Mouse (Mus musculus): ENCODE data around the gene Map3k14. TPM values are rescaled to one million over a fixed set of nuclear protein-coding genes. Genes with fewer than 3 reads are reported as not detected.
A peak's percentile ranks its signal among the peaks of the same experiment; 100 is the strongest.

Map3k14 gene
- polyA plus RNA-seq, 1 experiment from 2014 or later: 5.3 TPM

- Histone ChIP-seq H3K4me1 (ENCODE audit: insufficient read depth, low read length) (peaks cover 12% of the 10 kb centered on the region), H3K4me3 (ENCODE audit: low read length) (no peak overlapping the region), H3K9ac (replicated peaks; ENCODE audit: low read length) (no peak overlapping the region), H3K36me3 (ENCODE audit: insufficient read depth, low read length) (peaks cover 33% of the 10 kb centered on the region), H3K4me2 (replicated peaks; ENCODE audit: low read depth, low read length) (no peak overlapping the region), H3K9me3 (ENCODE audit: low read length) (no peaks in the 10 kb centered on the region), H3K27ac (ENCODE audit: low read length) (no peak overlapping the region), H3K27me3 (ENCODE audit: insufficient read depth, low read length) (no peaks in the 10 kb centered on the region)
- 79% methylated on average over 4 of the region's 4 CpGs for WGBS
- ATAC-seq (ENCODE audit: low FRiP score, low TSS enrichment): no peak
These were observed 47.3 kb downstream of the Map3k14 start for GRCm38 (mm10) chr11:103219995-103220394.

- no peak overlapping the region for H3K4me2 ChIP-seq (replicated peaks; ENCODE audit: low read depth, low read length)
- ATAC-seq (ENCODE audit: low FRiP score, low TSS enrichment): no peak
- H3K27me3 ChIP-seq (ENCODE audit: insufficient read depth, low read length): no peaks in the 10 kb centered on the region
- H3K4me1 ChIP-seq (ENCODE audit: insufficient read depth, low read length): peaks cover 12% of the 10 kb centered on the region
- H3K27ac ChIP-seq (ENCODE audit: low read length): no peak overlapping the region
- 93% methylated on average over 5 of the region's 5 CpGs for WGBS
- no peaks in the 10 kb centered on the region for H3K9me3 ChIP-seq (ENCODE audit: low read length)
- no peak overlapping the region for H3K4me3 ChIP-seq (ENCODE audit: low read length)
- no peak overlapping the region for H3K9ac ChIP-seq (replicated peaks; ENCODE audit: low read length)
- peaks cover 28% of the 10 kb centered on the region for H3K36me3 ChIP-seq (ENCODE audit: insufficient read depth, low read length)
These were observed 48.0 kb downstream of the Map3k14 start for GRCm38 (mm10) chr11:103219259-103219658.

GRCm38 (mm10) chr11:103218517-103218901 is 48.8 kb downstream of the Map3k14 start:
- peaks cover 3% of the 10 kb centered on the region; the same call in 1 of the 2 replicates for H3K9me3 ChIP-seq (ENCODE audit: low read length)
- ATAC-seq (ENCODE audit: low FRiP score, low TSS enrichment): no peak
- no peaks in the 10 kb centered on the region for H3K27me3 ChIP-seq (ENCODE audit: insufficient read depth, low read length)
- H3K4me2 ChIP-seq (replicated peaks; ENCODE audit: low read depth, low read length): peak overlapping the region; percentile 80
- 0 out of 2 replicates have a peak overlapping the region, but pooled peaks have one; percentile 11 for H3K27ac ChIP-seq (ENCODE audit: low read length)
- H3K9ac ChIP-seq (replicated peaks; ENCODE audit: low read length): peak overlapping the region; percentile 58
- peaks cover 12% of the 10 kb centered on the region for H3K4me1 ChIP-seq (ENCODE audit: insufficient read depth, low read length)
- WGBS: 27% methylated on average over 6 of the region's 6 CpGs
- peaks cover 22% of the 10 kb centered on the region for H3K36me3 ChIP-seq (ENCODE audit: insufficient read depth, low read length)
- peak overlapping the region; percentile 54 for H3K4me3 ChIP-seq (ENCODE audit: low read length)

- Histone ChIP-seq H3K4me1 (ENCODE audit: insufficient read depth, low read length) (peaks cover 12% of the 10 kb centered on the region), H3K9me3 (ENCODE audit: low read length) (peaks cover 3% of the 10 kb centered on the region; the same call in 1 of the 2 replicates), H3K4me3 (ENCODE audit: low read length) (peak within 1 kb of the TSS; percentile 54), H3K27ac (ENCODE audit: low read length) (0 out of 2 replicates have a peak within 1 kb of the TSS, but pooled peaks have one; percentile 11), H3K4me2 (replicated peaks; ENCODE audit: low read depth, low read length) (peak within 1 kb of the TSS; percentile 80), H3K9ac (replicated peaks; ENCODE audit: low read length) (peak within 1 kb of the TSS; percentile 58), H3K27me3 (ENCODE audit: insufficient read depth, low read length) (no peaks in the 10 kb centered on the region), H3K36me3 (ENCODE audit: insufficient read depth, low read length) (peaks cover 18% of the 10 kb centered on the region)
- under 1% methylated on average over 45 of the region's 45 CpGs for WGBS
- ATAC-seq (ENCODE audit: low FRiP score, low TSS enrichment): peak; percentile 74; the same call in 1 of the 2 replicates
These were observed 49.3 kb downstream of the Map3k14 start, which contains the start of gene Spata32 for GRCm38 (mm10) chr11:103217790-103218516. TSS of gene Spata32 (minus strand) at chr11:103218432.

GRCm38 (mm10) chr11:103215355-103215754 is 51.9 kb downstream of the Map3k14 start:
- peaks cover 12% of the 10 kb centered on the region for H3K4me1 ChIP-seq (ENCODE audit: insufficient read depth, low read length)
- no peak overlapping the region for H3K9ac ChIP-seq (replicated peaks; ENCODE audit: low read length)
- 74% methylated on average over 1 of the region's 1 CpGs for WGBS

GRCm38 (mm10) chr11:103213712-103214111 is 53.6 kb downstream of the Map3k14 start:
- Histone ChIP-seq H3K36me3 (ENCODE audit: insufficient read depth, low read length) (no peaks in the 10 kb centered on the region), H3K4me2 (replicated peaks; ENCODE audit: low read depth, low read length) (no peak overlapping the region), H3K9me3 (ENCODE audit: low read length) (peaks cover 3% of the 10 kb centered on the region; the same call in 1 of the 2 replicates), H3K9ac (replicated peaks; ENCODE audit: low read length) (no peak overlapping the region), H3K4me1 (ENCODE audit: insufficient read depth, low read length) (peaks cover 11% of the 10 kb centered on the region), H3K27ac (ENCODE audit: low read length) (no peak overlapping the region), H3K4me3 (ENCODE audit: low read length) (no peak overlapping the region), H3K27me3 (ENCODE audit: insufficient read depth, low read length) (no peaks in the 10 kb centered on the region)
- ATAC-seq (ENCODE audit: low FRiP score, low TSS enrichment): no peak
- 85% methylated on average over 5 of the region's 5 CpGs for WGBS

More at GRCm38 (mm10) chr11:103215355-103215754, 51.9 kb downstream of the Map3k14 start:
- Histone ChIP-seq H3K9me3 (ENCODE audit: low read length) (peaks cover 3% of the 10 kb centered on the region; the same call in 1 of the 2 replicates), H3K27ac (ENCODE audit: low read length) (no peak overlapping the region), H3K4me2 (replicated peaks; ENCODE audit: low read depth, low read length) (no peak overlapping the region), H3K4me3 (ENCODE audit: low read length) (no peak overlapping the region), H3K27me3 (ENCODE audit: insufficient read depth, low read length) (no peaks in the 10 kb centered on the region), H3K36me3 (ENCODE audit: insufficient read depth, low read length) (peaks cover 4% of the 10 kb centered on the region; the same call in 1 of the 2 replicates)
- ATAC-seq (ENCODE audit: low FRiP score, low TSS enrichment): no peak

GRCm38 (mm10) chr11:103210291-103210690 is 57.0 kb downstream of the Map3k14 start:
- no peaks in the 10 kb centered on the region for H3K27me3 ChIP-seq (ENCODE audit: insufficient read depth, low read length)
- 63% methylated on average over 8 of the region's 8 CpGs for WGBS
- no peak for ATAC-seq (ENCODE audit: low FRiP score, low TSS enrichment)
- no peaks in the 10 kb centered on the region for H3K36me3 ChIP-seq (ENCODE audit: insufficient read depth, low read length)
- H3K4me2 ChIP-seq (replicated peaks; ENCODE audit: low read depth, low read length): no peak overlapping the region
- H3K4me1 ChIP-seq (ENCODE audit: insufficient read depth, low read length): no peaks in the 10 kb centered on the region
- no peak overlapping the region for H3K9ac ChIP-seq (replicated peaks; ENCODE audit: low read length)
- H3K4me3 ChIP-seq (ENCODE audit: low read length): no peak overlapping the region
- H3K9me3 ChIP-seq (ENCODE audit: low read length): peaks cover 3% of the 10 kb centered on the region; the same call in 1 of the 2 replicates
- H3K27ac ChIP-seq (ENCODE audit: low read length): no peak overlapping the region

GRCm38 (mm10) chr11:103208458-103208857 is 58.8 kb downstream of the Map3k14 start, which contains the start of gene 1700023F06Rik:
TSS of gene 1700023F06Rik (minus strand) at chr11:103208558.
- H3K9ac ChIP-seq (replicated peaks; ENCODE audit: low read length): no peak within 1 kb of the TSS
- no peak within 1 kb of the TSS for H3K27ac ChIP-seq (ENCODE audit: low read length)
- WGBS: 90% methylated on average over 3 of the region's 3 CpGs
- no peaks in the 10 kb centered on the region for H3K9me3 ChIP-seq (ENCODE audit: low read length)
- no peak for ATAC-seq (ENCODE audit: low FRiP score, low TSS enrichment)
- no peaks in the 10 kb centered on the region for H3K36me3 ChIP-seq (ENCODE audit: insufficient read depth, low read length)
- H3K27me3 ChIP-seq (ENCODE audit: insufficient read depth, low read length): no peaks in the 10 kb centered on the region
- no peak within 1 kb of the TSS for H3K4me3 ChIP-seq (ENCODE audit: low read length)
- H3K4me2 ChIP-seq (replicated peaks; ENCODE audit: low read depth, low read length): no peak within 1 kb of the TSS
- H3K4me1 ChIP-seq (ENCODE audit: insufficient read depth, low read length): no peaks in the 10 kb centered on the region

GRCm38 (mm10) chr11:103206203-103206602 is 61.1 kb downstream of the Map3k14 start:
- Histone ChIP-seq H3K4me3 (ENCODE audit: low read length) (no peak overlapping the region), H3K4me2 (replicated peaks; ENCODE audit: low read depth, low read length) (no peak overlapping the region), H3K9me3 (ENCODE audit: low read length) (no peaks in the 10 kb centered on the region), H3K36me3 (ENCODE audit: insufficient read depth, low read length) (no peaks in the 10 kb centered on the region), H3K27ac (ENCODE audit: low read length) (no peak overlapping the region), H3K9ac (replicated peaks; ENCODE audit: low read length) (no peak overlapping the region), H3K27me3 (ENCODE audit: insufficient read depth, low read length) (no peaks in the 10 kb centered on the region), H3K4me1 (ENCODE audit: insufficient read depth, low read length) (no peaks in the 10 kb centered on the region)
- no peak for ATAC-seq (ENCODE audit: low FRiP score, low TSS enrichment)
- WGBS: 93% methylated on average over 6 of the region's 6 CpGs

GRCm38 (mm10) chr11:103202376-103202775 is 64.9 kb downstream of the Map3k14 start:
- H3K4me2 ChIP-seq (replicated peaks; ENCODE audit: low read depth, low read length): no peak overlapping the region
- H3K36me3 ChIP-seq (ENCODE audit: insufficient read depth, low read length): no peaks in the 10 kb centered on the region
- no peak overlapping the region for H3K27ac ChIP-seq (ENCODE audit: low read length)
- H3K9me3 ChIP-seq (ENCODE audit: low read length): no peaks in the 10 kb centered on the region
- ATAC-seq (ENCODE audit: low FRiP score, low TSS enrichment): no peak
- peaks cover 35% of the 10 kb centered on the region for H3K27me3 ChIP-seq (ENCODE audit: insufficient read depth, low read length)
- H3K9ac ChIP-seq (replicated peaks; ENCODE audit: low read length): no peak overlapping the region
- H3K4me3 ChIP-seq (ENCODE audit: low read length): no peak overlapping the region
- peaks cover 14% of the 10 kb centered on the region for H3K4me1 ChIP-seq (ENCODE audit: insufficient read depth, low read length)

All from kidney, embryonic 16.5 days (tissue).